Mouse (Mus musculus): ENCODE results near the gene Gdpd2.

DNA sequence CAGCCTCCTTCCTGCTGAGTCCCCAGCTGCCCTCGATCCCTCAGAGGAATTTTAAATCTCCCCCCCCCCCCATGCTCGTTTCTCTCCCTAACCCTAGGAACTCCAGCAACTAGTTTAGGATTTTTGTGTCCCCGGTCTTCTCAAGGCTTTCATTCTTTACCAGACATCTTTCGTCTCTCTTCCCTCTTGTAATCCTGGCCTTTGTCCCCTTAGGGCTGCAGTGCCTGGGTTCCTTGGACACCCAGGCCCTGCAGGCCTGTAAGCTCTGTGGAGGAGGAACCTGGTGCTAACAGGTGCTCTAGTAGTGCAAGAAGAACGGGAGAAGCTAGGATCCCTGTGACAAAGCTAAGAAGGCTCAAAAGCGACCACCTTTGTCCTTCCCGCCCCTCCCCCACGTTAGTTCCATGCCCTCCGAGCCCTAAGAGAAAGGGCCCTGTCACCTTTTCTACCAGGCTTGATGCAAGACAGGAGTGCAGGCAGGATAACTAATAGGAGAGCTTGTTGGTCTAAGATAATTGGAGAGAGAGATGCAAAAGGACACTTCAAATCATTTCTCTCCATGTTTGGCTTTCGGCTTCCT, 48.1 kb downstream of the Gdpd2 start:
- TF ChIP-seq CTCF (IDR thresholded peaks at IDR 0.05 in 2 of 3, conservative IDR thresholded peaks at IDR 0.05 in 1 of 3; ENCODE audit: control insufficient read depth in 1 of 3, insufficient read depth in 1 of 3, low read depth in 2 of 3, low read length in 3 of 3, poor library complexity in 1 of 3, severe bottlenecking in 1 of 3) = no peak
- no peak for TF ChIP-seq KAT2A (conservative IDR thresholded peaks at IDR 0.05; ENCODE audit: low read depth, low read length)
- no peak for TF ChIP-seq MAZ (IDR thresholded peaks at IDR 0.05; ENCODE audit: low read depth, low read length)
- no peak for TF ChIP-seq NELFE (IDR thresholded peaks at IDR 0.05; ENCODE audit: low read depth, low read length)
- no peak for TF ChIP-seq EP300 (IDR thresholded peaks at IDR 0.05; ENCODE audit: low read depth in 1 of 2, low read length in 2 of 2)
- no peak for TF ChIP-seq SMC3 (IDR thresholded peaks at IDR 0.05; ENCODE audit: low read depth, low read length)
- no peak for TF ChIP-seq TCF12 (IDR thresholded peaks at IDR 0.05; ENCODE audit: low read depth, low read length)
- TF ChIP-seq CHD2 (IDR thresholded peaks at IDR 0.05; ENCODE audit: low read length) = no peak
- TF ChIP-seq NRF1 (IDR thresholded peaks at IDR 0.05; ENCODE audit: insufficient read depth, low read depth, low read length, poor library complexity, severe bottlenecking) = no peak
- no peak for TF ChIP-seq ZMIZ1 (IDR thresholded peaks at IDR 0.05; ENCODE audit: low read depth, low read length)
